Mouse (Mus musculus) hindbrain, embryonic 16.5 days (tissue): ENCODE data around the gene Olfr1339. TPM values are rescaled to one million over a fixed set of nuclear protein-coding genes. Genes with fewer than 3 reads are reported as not detected.

Experiments used
- ATAC-seq: fragments of 200-750 bp; cut with Nextera tagmentation; 2 replicates; pipeline ENCODE4 v1.8.0; 2017; ENCODE audit warnings: moderate TSS enrichment, moderate library complexity
- H3K27ac ChIP-seq: fragments of 300-500 bp; sonication (generic); 2 replicates; pipeline ENCODE4 v1.5.1; 2014; ENCODE audit warnings: low read depth, mild to moderate bottlenecking, control low read depth, low read length, moderate library complexity
- H3K27me3 ChIP-seq: fragments of 300-500 bp; sonication (generic); replicated peaks from 2 replicates; pipeline ENCODE4 v1.6.1; 2014; ENCODE audit warnings: low read length; ENCODE audit not compliant: control insufficient read depth, insufficient read depth
- H3K36me3 ChIP-seq: fragments of 300-500 bp; sonication (generic); 2 replicates; pipeline ENCODE4 v1.6.1; 2014; ENCODE audit warnings: mild to moderate bottlenecking, low read length, moderate library complexity, mixed read lengths; ENCODE audit not compliant: control insufficient read depth, insufficient read depth
- H3K4me1 ChIP-seq: fragments of 300-500 bp; sonication (generic); 2 replicates; pipeline ENCODE4 v1.6.1; 2014; ENCODE audit warnings: low read depth, low read length; ENCODE audit not compliant: control insufficient read depth, insufficient read depth
- H3K4me2 ChIP-seq: fragments of 300-500 bp; sonication (generic); 2 replicates; pipeline ENCODE4 v1.6.1; 2014; ENCODE audit warnings: mild to moderate bottlenecking, low read length, control low read depth, moderate library complexity
- H3K4me3 ChIP-seq: fragments of 300-500 bp; sonication (generic); 2 replicates; pipeline ENCODE4 v1.5.1; 2014; ENCODE audit warnings: mild to moderate bottlenecking, low read length, control low read depth, moderate library complexity
- H3K9ac ChIP-seq: fragments of 300-500 bp; sonication (generic); 2 replicates; pipeline ENCODE4 v1.6.1; 2014; ENCODE audit warnings: low read depth, mild to moderate bottlenecking, control low read depth, low read length, moderate library complexity
- H3K9me3 ChIP-seq: fragments of 300-500 bp; sonication (generic); 2 replicates; pipeline ENCODE4 v1.6.1; 2014; ENCODE audit warnings: mild to moderate bottlenecking, low read length, moderate library complexity; ENCODE audit not compliant: control insufficient read depth
- WGBS: fragments of 180-500 bp; shearing (Covaris S2); extraction: QIAGEN DNeasy Blood & Tissue Kit; methylation state at CpG from one replicate; pipeline ENCODE4 v1.1.7; 2014; 5-methylcytosine and 5-hydroxymethylcytosine counted together
- polyA plus RNA-seq: library from polyadenylated mRNA; unstranded; fragments of >200 nt; fragmentation: Nextera tagmentation; extraction: Ambion mirVana; gene quantifications from 2 replicates; pipeline ENCODE4 v1.2.1, GENCODE M21; 2015

The Olfr1339 gene
- polyA plus RNA-seq, 1 experiment from 2014 or later, result not detected

- no peaks in the 10 kb centered on the region for H3K4me1 ChIP-seq
- no peak overlapping the region for H3K4me2 ChIP-seq
- H3K36me3 ChIP-seq, result no peaks in the 10 kb centered on the region
- no peak for ATAC-seq
- 56% methylated on average over 3 of the region's 3 CpGs for WGBS
- H3K4me3 ChIP-seq, result no peak overlapping the region
- no peaks in the 10 kb centered on the region for H3K9me3 ChIP-seq
- peaks cover 6% of the 10 kb centered on the region for H3K27me3 ChIP-seq
- no peak overlapping the region for H3K9ac ChIP-seq
- no peak overlapping the region for H3K27ac ChIP-seq
Measured at GRCm38 (mm10) chr4:118739574-118739973, 7.6 kb downstream of the Olfr1339 start.

GRCm38 (mm10) chr4:118740988-118741698 lies 9.2 kb downstream of the Olfr1339 start:
- Histone ChIP-seq H3K4me3 (no peak overlapping the region), H3K9me3 (peaks cover 2% of the 10 kb centered on the region), H3K4me1 (no peaks in the 10 kb centered on the region), H3K4me2 (no peak overlapping the region), H3K27ac (no peak overlapping the region), H3K36me3 (no peaks in the 10 kb centered on the region), H3K27me3 (peaks cover 6% of the 10 kb centered on the region), H3K9ac (no peak overlapping the region)
- ATAC-seq, result no peak
- WGBS, result 8% methylated on average over 11 of the region's 11 CpGs

GRCm38 (mm10) chr4:118741881-118742280 lies 9.9 kb downstream of the Olfr1339 start:
- no peak overlapping the region for H3K9ac ChIP-seq
- no peak overlapping the region for H3K4me3 ChIP-seq

GRCm38 (mm10) chr4:118758637-118759036 lies 26.7 kb downstream of the Olfr1339 start, which contains the start of gene Olfr1338:
Gene Olfr1338, minus strand, starts transcription at chr4:118758737.
- no peak within 1 kb of the TSS for H3K27ac ChIP-seq
- H3K9me3 ChIP-seq, result no peaks in the 10 kb centered on the region
- no peaks in the 10 kb centered on the region for H3K36me3 ChIP-seq
- no peaks in the 10 kb centered on the region for H3K27me3 ChIP-seq
- WGBS, result 86% methylated on average over 1 of the region's 1 CpGs
- H3K4me1 ChIP-seq, result no peaks in the 10 kb centered on the region
- no peak within 1 kb of the TSS for H3K4me2 ChIP-seq
- no peak within 1 kb of the TSS for H3K9ac ChIP-seq
- no peak within 1 kb of the TSS for H3K4me3 ChIP-seq
- no peak for ATAC-seq

More at GRCm38 (mm10) chr4:118741881-118742280, 9.9 kb downstream of the Olfr1339 start:
- Histone ChIP-seq H3K4me2 (peak overlapping the region; percentile 27), H3K36me3 (no peaks in the 10 kb centered on the region), H3K27ac (no peak overlapping the region), H3K9me3 (peaks cover 8% of the 10 kb centered on the region), H3K4me1 (no peaks in the 10 kb centered on the region), H3K27me3 (peaks cover 6% of the 10 kb centered on the region)
- ATAC-seq, result no peak
- 5% methylated on average over 16 of the region's 16 CpGs for WGBS

- Histone ChIP-seq H3K4me1 (no peaks in the 10 kb centered on the region), H3K9ac (no peak within 1 kb of the TSS), H3K4me2 (no peak within 1 kb of the TSS), H3K27ac (no peak within 1 kb of the TSS), H3K9me3 (no peaks in the 10 kb centered on the region), H3K36me3 (no peaks in the 10 kb centered on the region), H3K27me3 (no peaks in the 10 kb centered on the region), H3K4me3 (no peak within 1 kb of the TSS)
- 79% methylated on average over 2 of the region's 2 CpGs for WGBS
- ATAC-seq, result no peak
Measured at GRCm38 (mm10) chr4:118782486-118782885, 50.5 kb downstream of the Olfr1339 start, which contains the start of gene Olfr1337. Gene Olfr1337, minus strand, starts transcription at chr4:118782586.

Other genes starting within 250 kb of the Olfr1339 start
- gene Tie1, start 242.1 kb upstream of the Olfr1339 start, polyA plus RNA-seq, result 13.5 and 16.6 TPM in 2 replicates
- not detected in 2 replicates for gene 2610528J11Rik, start 205.2 kb upstream of the Olfr1339 start, polyA plus RNA-seq
- gene Tmem125, start 188.1 kb upstream of the Olfr1339 start, polyA plus RNA-seq, result 0.16 and 0.30 TPM in 2 replicates
- 2.1 and 2.5 TPM in 2 replicates for gene Cfap57, start 111.4 kb upstream of the Olfr1339 start, polyA plus RNA-seq
- 83.0 and 91.8 TPM in 2 replicates for gene Ebna1bp2, start 111.4 kb upstream of the Olfr1339 start, polyA plus RNA-seq
- not detected in 2 replicates for gene Olfr62, start 73.2 kb upstream of the Olfr1339 start, polyA plus RNA-seq
- gene Olfr1342, start 39.4 kb upstream of the Olfr1339 start, polyA plus RNA-seq, result not detected in 2 replicates
- not detected in 2 replicates for gene Olfr1341, start 28.7 kb upstream of the Olfr1339 start, polyA plus RNA-seq
- not detected in 2 replicates for gene Olfr1340, start 12.0 kb upstream of the Olfr1339 start, polyA plus RNA-seq
- not detected in 2 replicates for gene Olfr1338, start 26.6 kb downstream of the Olfr1339 start, polyA plus RNA-seq
- not detected in 2 replicates for gene Olfr1337, start 50.4 kb downstream of the Olfr1339 start, polyA plus RNA-seq
- gene Olfr1335, start 77.8 kb downstream of the Olfr1339 start, polyA plus RNA-seq, result not detected in 2 replicates
- gene Olfr1333, start 104.1 kb downstream of the Olfr1339 start, polyA plus RNA-seq, result not detected in 2 replicates
- not detected in 2 replicates for gene Olfr1331, start 132.5 kb downstream of the Olfr1339 start, polyA plus RNA-seq
- gene Olfr1330, start 156.4 kb downstream of the Olfr1339 start, polyA plus RNA-seq, result not detected in 2 replicates
- gene Olfr1329, start 185.3 kb downstream of the Olfr1339 start, polyA plus RNA-seq, result not detected in 2 replicates
- gene Olfr1328, start 206.4 kb downstream of the Olfr1339 start, polyA plus RNA-seq, result not detected in 2 replicates
- gene Lao1, start 229.4 kb downstream of the Olfr1339 start, polyA plus RNA-seq, result 0.06 and 0.09 TPM in 2 replicates